Mouse (Mus musculus): ENCODE results near the gene Ubqln5. TPM values are rescaled to one million over a fixed set of nuclear protein-coding genes. Genes with fewer than 3 reads are reported as not detected.

The Ubqln5 gene
- not detected for polyA plus RNA-seq (2017; shearing (Covaris generic))

DNA sequence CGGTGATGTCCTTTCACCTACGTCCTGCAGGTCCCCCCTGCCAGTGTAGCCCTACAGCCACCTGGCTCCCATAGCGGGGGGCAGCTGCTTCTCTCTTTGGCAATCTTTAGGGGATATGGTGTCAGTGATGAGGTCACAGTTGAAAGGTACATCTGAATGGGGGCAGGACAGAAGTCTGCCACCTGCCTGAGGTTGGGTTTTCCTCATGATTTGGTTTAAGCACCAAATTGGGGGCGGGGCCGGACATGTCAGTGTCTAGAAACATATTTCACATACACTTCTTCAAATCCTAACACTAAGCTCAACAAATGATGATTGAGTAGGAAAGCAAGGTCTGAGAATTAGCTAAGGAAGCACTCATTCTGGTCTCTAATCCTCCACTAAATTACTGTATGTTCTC lies at the start of gene Ubqln5:
Gene Ubqln5 (minus strand): TSS at position 101 of the 400 bp plus-strand sequence.

DNA sequence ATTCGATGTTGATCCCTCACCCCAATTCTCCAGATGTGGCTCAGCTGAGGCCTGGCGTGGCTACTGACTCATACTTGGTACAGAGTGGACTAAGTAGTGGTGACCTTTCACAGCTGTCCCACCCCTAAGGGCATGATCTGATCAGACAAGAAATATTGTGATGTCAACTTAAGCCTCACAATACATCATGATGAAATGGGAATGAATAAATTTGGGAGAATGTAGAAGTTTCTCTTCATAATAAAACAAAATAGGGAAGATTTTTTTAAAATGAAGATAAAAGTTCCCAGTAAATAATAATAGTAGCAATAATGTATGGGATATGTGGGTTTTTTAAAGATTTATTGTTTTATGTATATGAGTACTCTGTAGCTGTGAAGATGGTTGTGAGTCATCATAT lies 20.8 kb upstream of the Ubqln5 start, which contains the start of gene Ubqlnl:
Gene Ubqlnl (minus strand): TSS at position 101 of the 400 bp plus-strand sequence.

GRCm38 (mm10) chr7:104143179-104143578 lies 13.6 kb upstream of the Ubqln5 start, which contains the start of gene Ubqln3:
Gene Ubqln3, minus strand, starts transcription at chr7:104143279.

GRCm38 (mm10) chr7:104137305-104137704 lies 7.7 kb upstream of the Ubqln5 start, which contains the start of gene Olfr643:
Gene Olfr643, minus strand, starts transcription at chr7:104137405.

DNA sequence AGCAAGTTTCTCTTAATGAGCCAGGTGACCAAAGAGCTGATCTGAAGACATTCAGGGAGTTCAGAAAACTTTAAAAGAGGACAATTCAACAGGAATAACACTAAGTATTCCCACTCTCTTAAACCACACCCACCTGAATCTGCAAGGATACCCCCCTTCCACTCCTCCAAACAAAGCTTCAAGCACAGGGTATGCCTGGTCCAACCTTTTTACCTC lies 25.0 kb downstream of the Ubqln5 start, which contains the start of gene Olfr646:
Gene Olfr646 (plus strand): TSS at position 117 of the 216 bp plus-strand sequence.

DNA sequence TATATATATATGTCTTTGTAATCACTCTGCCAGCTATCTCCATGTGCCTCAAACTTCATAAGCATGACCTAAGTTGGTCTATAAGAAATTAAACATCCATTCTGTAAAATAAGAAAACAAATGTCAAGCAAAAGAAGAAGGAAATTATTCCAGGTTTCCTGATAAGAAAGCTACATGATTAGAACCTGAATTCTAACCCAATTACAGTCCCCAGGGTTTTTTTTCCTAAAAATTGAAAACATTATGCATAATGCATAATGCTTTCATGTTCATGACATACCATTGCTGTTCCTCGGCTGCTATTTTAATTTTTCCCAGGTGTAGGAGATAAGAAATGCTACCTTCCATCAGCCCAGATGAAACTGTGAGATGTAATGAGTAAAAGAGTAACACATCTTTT lies 44.3 kb downstream of the Ubqln5 start, which contains the start of gene Olfr645:
Gene Olfr645 (minus strand): TSS at position 101 of the 400 bp plus-strand sequence.

Other genes starting within 250 kb of the Ubqln5 start
- gene Olfr66, start 243.6 kb downstream of the Ubqln5 start, polyA plus RNA-seq (2017; shearing (Covaris generic)), result not detected
- not detected for gene Olfr64, start 235.3 kb downstream of the Ubqln5 start, polyA plus RNA-seq (2017; shearing (Covaris generic))
- gene Olfr65, start 226.3 kb downstream of the Ubqln5 start, polyA plus RNA-seq (2017; shearing (Covaris generic)), result not detected
- gene Olfr631, start 201.0 kb downstream of the Ubqln5 start, polyA plus RNA-seq (2017; shearing (Covaris generic)), result not detected
- gene Olfr632, start 195.5 kb downstream of the Ubqln5 start, polyA plus RNA-seq (2017; shearing (Covaris generic)), result not detected
- gene Olfr633, start 185.4 kb downstream of the Ubqln5 start, polyA plus RNA-seq (2017; shearing (Covaris generic)), result not detected
- gene Olfr635, start 158.7 kb downstream of the Ubqln5 start, polyA plus RNA-seq (2017; shearing (Covaris generic)), result under 1 TPM in 1 of 2 experiments, not detected in 1; 0.04 TPM
- not detected for gene Olfr638, start 131.1 kb downstream of the Ubqln5 start, polyA plus RNA-seq (2017; shearing (Covaris generic))
- gene Olfr639, start 112.5 kb downstream of the Ubqln5 start, polyA plus RNA-seq (2017; shearing (Covaris generic)), result under 1 TPM; 0.04 TPM
- not detected for gene Olfr640, start 104.3 kb downstream of the Ubqln5 start, polyA plus RNA-seq (2017; shearing (Covaris generic))
- gene Olfr641, start 94.4 kb downstream of the Ubqln5 start, polyA plus RNA-seq (2017; shearing (Covaris generic)), result not detected
- under 1 TPM in 1 of 2 experiments, not detected in 1; 0.05 TPM for gene Olfr642, start 77.2 kb downstream of the Ubqln5 start, polyA plus RNA-seq (2017; shearing (Covaris generic))
- gene 4930516K23Rik, start 68.4 kb downstream of the Ubqln5 start, polyA plus RNA-seq (2017; shearing (Covaris generic)), result under 1 TPM in 1 of 2 experiments, not detected in 1; 0.18 TPM
- not detected for gene Olfr644, start 58.0 kb downstream of the Ubqln5 start, polyA plus RNA-seq (2017; shearing (Covaris generic))
- not detected for gene Olfr645, start 44.4 kb downstream of the Ubqln5 start, polyA plus RNA-seq (2017; shearing (Covaris generic))
- not detected for gene Olfr646, start 25.0 kb downstream of the Ubqln5 start, polyA plus RNA-seq (2017; shearing (Covaris generic))
- gene Olfr643, start 7.6 kb upstream of the Ubqln5 start, polyA plus RNA-seq (2017; shearing (Covaris generic)), result not detected
- gene Ubqln3, start 13.5 kb upstream of the Ubqln5 start, polyA plus RNA-seq (2017; shearing (Covaris generic)), result not detected
- under 1 TPM in 1 of 2 experiments, not detected in 1; 0.57 TPM for gene Ubqlnl, start 20.7 kb upstream of the Ubqln5 start, polyA plus RNA-seq (2017; shearing (Covaris generic))
- gene Olfm5, start 35.0 kb upstream of the Ubqln5 start, polyA plus RNA-seq (2017; shearing (Covaris generic)), result not detected
- under 1 TPM in 1 of 2 experiments, not detected in 1; 0.10 TPM for gene Olfr648, start 53.6 kb upstream of the Ubqln5 start, polyA plus RNA-seq (2017; shearing (Covaris generic))
- not detected for gene Olfr649, start 66.2 kb upstream of the Ubqln5 start, polyA plus RNA-seq (2017; shearing (Covaris generic))
- gene Trim6, start 89.0 kb upstream of the Ubqln5 start, polyA plus RNA-seq (2017; shearing (Covaris generic)), result 1 to 10 TPM; 1.9 to 2.3 TPM
- 10 to 100 TPM; 37.5 to 46.9 TPM for gene Trim34a, start 114.6 kb upstream of the Ubqln5 start, polyA plus RNA-seq (2017; shearing (Covaris generic))
- 10 to 100 TPM; 26.9 to 27.7 TPM for gene Trim5, start 158.3 kb upstream of the Ubqln5 start, polyA plus RNA-seq (2017; shearing (Covaris generic))
- gene Trim12a, start 185.6 kb upstream of the Ubqln5 start, polyA plus RNA-seq (2017; shearing (Covaris generic)), result 100 to 1,000 TPM; 132 to 180 TPM
- gene Trim34b, start 199.6 kb upstream of the Ubqln5 start, polyA plus RNA-seq (2017; shearing (Covaris generic)), result 1 to 10 TPM in 1 of 2 experiments, under 1 TPM in 1; 0.25 to 1.1 TPM
- gene Trim12c, start 223.5 kb upstream of the Ubqln5 start, polyA plus RNA-seq (2017; shearing (Covaris generic)), result 10 to 100 TPM; 25.7 to 33.5 TPM
- 1 to 10 TPM; 1.0 to 2.2 TPM for gene Trim30b, start 240.1 kb upstream of the Ubqln5 start, polyA plus RNA-seq (2017; shearing (Covaris generic))